Mouse (Mus musculus) left cerebral cortex, postnatal 36 days (tissue): ENCODE results near the gene Tbrg4. TPM values are rescaled to one million over a fixed set of nuclear protein-coding genes. Genes with fewer than 3 reads are reported as not detected.

Experiments
- DNase-seq, 2 experiments: peaks; one replicate each; pipeline ENCODE4 v3.0.0; 2021 to 2022; ENCODE audit warnings: low spot score in 2 of 2, mixed read lengths in 1 of 2
- intact Hi-C: fragments of 180-260 bp; cut with DNase I; formaldehyde crosslinking; loops from one replicate; pipeline ENCODE4 v1.15.1; 2025
- total RNA-seq, 2 experiments: library from RNA; stranded (reverse); gene quantifications; 2 replicates each; pipeline ENCODE4 v1.2.3; 2021

The Tbrg4 gene
- total RNA-seq, 2 experiments from 2014 or later, result 48.3 to 58.7 TPM

- intact Hi-C loops, result no loop called here
- no peak for DNase-seq
Observed at GRCm38 (mm10) chr11:6597523-6597922, 28.3 kb downstream of the Tbrg4 start.

- intact Hi-C loops, result no loop called here
Observed at GRCm38 (mm10) chr11:6596616-6597015, 29.3 kb downstream of the Tbrg4 start.

DNA sequence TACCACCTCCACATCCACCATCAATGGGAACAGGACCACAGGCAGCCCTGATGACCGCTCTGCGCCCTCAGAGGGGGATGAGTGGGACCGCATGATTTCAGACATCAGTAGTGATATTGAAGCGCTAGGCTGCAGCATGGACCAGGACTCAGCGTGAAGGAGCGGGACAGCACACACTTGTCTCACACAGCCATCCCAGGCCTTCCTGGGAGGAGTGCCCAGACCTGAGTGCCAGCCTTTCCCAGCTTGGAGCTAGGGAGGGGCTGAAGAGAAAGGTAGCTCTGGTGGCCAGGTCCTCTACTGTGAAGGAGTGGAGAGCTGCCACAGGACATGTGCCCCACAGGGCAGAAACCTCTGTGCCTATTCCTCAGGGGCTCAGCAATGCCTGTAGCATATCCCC is 29.7 kb downstream of the Tbrg4 start:
- intact Hi-C loops, result no loop called here
- no peak for DNase-seq

More at GRCm38 (mm10) chr11:6596616-6597015, 29.3 kb downstream of the Tbrg4 start:
- no peak for DNase-seq

DNA sequence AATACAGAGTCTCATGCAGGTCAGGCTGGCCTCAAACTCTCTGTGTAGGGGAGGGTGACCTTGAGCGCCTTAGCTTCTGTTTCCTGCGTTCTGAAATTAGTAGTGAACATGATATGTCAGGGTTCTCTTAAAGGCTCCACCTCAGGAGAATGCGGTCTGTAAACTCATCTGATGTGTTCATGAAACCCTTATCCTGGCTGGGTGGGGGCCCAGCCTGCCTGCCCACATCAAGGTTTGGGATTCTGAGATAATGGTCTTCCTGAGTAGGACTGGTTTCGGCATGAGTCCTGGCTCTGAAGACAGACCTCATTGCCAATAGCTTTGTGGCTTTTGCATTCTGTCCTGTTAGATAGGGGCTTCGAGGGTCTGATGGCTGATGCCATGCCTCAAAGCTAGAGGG is 30.5 kb downstream of the Tbrg4 start:
- intact Hi-C loops, result no loop called here
- no peak for DNase-seq

GRCm38 (mm10) chr11:6594845-6595244 is 31.0 kb downstream of the Tbrg4 start:
- no peak for DNase-seq

GRCm38 (mm10) chr11:6593406-6593805 is 32.5 kb downstream of the Tbrg4 start:
- no peak for DNase-seq
- intact Hi-C loops, result no loop called here

More at GRCm38 (mm10) chr11:6594845-6595244, 31.0 kb downstream of the Tbrg4 start:
- intact Hi-C loops, result no loop called here

DNA sequence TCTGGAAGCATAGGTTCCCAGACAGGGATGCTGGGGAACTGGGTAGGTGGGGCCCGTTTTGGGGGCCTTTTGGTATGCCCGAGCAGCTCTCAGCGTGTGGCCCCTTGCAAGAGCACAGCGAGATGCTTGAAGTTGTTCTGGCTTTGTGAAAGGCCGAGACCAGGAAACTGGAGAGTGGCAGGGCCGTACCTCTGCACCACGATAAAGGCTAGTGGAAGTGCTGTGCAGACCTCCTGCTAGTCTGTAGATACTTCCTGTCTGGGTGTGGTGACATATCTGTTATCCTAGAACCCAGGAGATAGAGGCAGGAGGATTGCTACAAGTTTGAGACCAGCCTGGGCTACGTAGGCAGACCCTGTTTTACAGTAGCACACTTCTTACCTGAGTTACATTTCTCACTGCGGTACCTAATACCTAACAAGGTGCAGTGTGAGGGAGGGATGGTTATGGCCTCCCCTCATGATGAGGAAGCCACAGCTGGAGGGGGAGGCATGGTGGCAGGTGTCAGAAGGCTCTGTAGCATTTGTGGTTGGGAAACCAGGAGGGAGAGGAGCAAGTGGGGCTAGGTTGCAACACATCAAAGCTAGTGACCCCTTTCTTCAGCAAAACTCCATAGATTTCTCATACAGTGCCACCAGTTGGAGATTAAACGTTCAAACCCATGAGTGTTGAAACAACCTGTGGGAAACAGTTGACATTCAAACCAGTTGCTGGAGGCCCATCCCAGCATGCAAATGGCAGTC is 34.8 kb downstream of the Tbrg4 start:
- intact Hi-C loops, result no loop called here
- DNase-seq, result no peak

- intact Hi-C loops, result no loop called here
- DNase-seq, result no peak
Observed at GRCm38 (mm10) chr11:6589838-6590237, 36.0 kb downstream of the Tbrg4 start.

DNA sequence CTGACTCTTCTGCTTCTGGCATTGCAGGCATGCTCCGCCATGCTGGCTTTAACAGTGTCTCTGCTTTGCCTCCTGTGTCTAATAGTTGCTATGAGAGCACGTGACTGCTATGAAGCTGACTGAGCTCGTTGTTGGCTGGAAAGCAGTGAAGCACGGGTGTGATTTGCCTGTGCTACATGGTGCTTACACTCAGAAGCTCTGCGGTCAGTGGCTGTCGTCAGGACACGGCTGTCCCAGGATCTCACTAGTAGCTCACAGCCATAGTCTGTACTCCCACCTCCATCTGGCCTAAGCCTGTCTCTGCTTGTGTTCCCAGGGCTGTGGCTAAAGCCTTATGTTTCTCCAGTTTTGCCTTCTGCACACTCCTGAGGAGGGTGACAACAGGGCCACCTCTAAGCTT is 37.6 kb downstream of the Tbrg4 start:
- no peak for DNase-seq
- intact Hi-C loops, result no loop called here

DNA sequence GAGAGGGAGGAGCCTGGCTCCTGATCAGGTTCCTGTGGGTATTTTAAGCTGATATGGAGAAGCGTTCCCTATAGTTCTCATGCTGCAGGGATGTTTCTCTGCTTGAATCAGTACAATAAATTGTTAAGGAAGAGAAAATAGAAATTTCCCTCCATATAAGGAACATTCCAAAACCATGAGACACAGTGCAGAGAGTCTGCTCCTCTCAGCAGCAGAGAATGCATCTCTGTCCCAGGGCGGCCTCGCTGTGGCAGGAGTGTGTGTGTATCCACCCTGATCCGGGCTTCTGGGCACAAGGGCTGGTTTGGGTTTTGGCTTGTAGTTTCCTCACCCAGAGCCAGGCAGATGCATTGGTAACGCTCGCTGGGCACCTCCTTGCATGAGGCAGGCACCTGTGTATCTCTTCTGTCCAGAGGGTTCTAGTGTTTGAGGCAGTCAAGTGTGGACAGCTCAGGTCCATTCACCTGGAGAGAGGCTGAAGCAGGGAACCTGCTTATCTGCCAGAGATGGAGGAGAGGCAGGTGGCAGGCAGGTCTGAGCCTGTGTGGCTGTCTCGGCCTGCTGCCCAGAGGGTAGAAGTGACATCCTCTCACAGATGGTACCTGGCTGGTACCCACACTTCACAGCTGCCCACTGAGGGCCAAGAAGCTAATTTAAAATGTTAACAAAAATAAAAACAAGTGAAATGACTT is 38.5 kb downstream of the Tbrg4 start:
- intact Hi-C loops, result no loop called here
- no peak for DNase-seq

- intact Hi-C loops, result no loop called here
- no peak for DNase-seq
Observed at GRCm38 (mm10) chr11:6586660-6587059, 39.2 kb downstream of the Tbrg4 start.

GRCm38 (mm10) chr11:6585748-6586147 is 40.1 kb downstream of the Tbrg4 start:
- intact Hi-C loops, result no loop called here

DNA sequence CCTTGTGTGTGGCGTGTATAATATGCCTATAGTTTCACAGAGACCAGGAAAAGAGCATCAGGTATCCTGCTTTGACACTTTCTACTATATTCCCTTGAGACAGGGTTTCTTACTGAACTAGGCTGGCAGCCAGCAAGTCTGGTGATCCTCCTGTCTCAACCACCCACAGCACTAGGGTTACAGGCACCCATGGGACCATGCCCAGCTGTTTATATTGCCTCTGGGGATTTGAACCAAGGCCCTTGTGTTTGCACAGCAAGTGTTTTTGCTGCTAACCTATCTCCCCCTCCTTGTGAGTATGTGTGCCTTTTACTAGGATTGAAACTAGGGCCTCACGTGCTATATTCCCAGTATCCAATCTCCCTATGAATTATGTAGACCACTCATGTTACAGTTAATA is 44.3 kb downstream of the Tbrg4 start:
- DNase-seq, result no peak
- intact Hi-C loops, result no loop called here

More at GRCm38 (mm10) chr11:6585748-6586147, 40.1 kb downstream of the Tbrg4 start:
- no peak for DNase-seq

DNA sequence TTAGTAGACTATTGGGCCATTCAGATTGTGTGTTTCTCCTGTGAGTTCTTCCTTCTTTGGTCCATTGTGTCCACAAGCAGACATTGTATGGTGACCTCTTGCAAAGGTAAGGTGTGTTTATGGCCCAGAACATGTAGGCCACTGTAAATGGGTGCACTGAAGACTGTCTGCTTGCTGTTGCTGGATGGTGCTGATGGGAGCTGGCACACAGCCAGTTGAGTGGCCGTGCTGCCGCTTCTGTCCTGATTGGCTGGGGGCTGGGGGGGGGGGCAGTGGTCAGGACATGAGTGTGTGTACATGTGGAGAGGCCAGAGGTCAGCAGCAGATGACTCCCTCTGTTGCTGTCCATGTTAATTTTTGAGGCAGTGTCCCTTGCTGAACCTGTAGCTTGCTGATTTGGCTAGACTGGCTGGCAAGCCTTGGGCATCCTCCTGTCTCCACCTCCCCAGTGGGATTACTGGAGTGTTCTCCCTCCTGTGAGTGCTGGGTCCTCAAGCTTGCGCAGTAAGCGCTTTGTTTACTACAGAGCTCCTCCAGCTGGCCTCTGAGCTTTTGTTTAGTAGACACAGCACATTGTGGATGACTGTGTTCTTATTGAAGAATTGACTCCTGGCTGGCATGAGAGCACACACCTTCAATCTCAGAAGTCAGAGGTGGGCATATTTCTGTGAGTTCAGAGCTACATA is 45.7 kb downstream of the Tbrg4 start:
- DNase-seq, result no peak
- intact Hi-C loops, result no loop called here

GRCm38 (mm10) chr11:6579361-6579760 is 46.5 kb downstream of the Tbrg4 start:
- intact Hi-C loops, result no loop called here
- no peak for DNase-seq

- DNase-seq, result no peak
- intact Hi-C loops, result no loop called here
Observed at GRCm38 (mm10) chr11:6576151-6576550, 49.7 kb downstream of the Tbrg4 start.

DNA sequence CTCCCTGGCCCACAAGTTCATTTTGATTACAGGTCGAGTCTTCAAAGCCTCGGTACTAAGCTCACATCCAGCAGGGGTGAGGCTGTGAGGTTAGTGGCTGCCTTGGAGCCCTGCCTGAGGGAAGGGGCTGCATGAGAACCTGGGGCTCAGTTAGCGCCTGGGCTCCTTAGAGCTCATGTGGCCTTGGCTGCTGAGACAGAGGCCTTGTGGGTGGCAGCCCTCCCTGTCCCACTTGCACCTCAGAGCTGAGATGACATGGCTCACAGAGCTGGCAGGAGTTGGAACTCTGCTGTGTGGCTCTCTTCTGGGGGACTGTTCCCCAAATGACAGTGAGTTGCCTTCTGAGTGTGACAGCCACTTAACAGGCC is 56.5 kb downstream of the Tbrg4 start:
- no peak for DNase-seq
- intact Hi-C loops, result no loop called here

DNA sequence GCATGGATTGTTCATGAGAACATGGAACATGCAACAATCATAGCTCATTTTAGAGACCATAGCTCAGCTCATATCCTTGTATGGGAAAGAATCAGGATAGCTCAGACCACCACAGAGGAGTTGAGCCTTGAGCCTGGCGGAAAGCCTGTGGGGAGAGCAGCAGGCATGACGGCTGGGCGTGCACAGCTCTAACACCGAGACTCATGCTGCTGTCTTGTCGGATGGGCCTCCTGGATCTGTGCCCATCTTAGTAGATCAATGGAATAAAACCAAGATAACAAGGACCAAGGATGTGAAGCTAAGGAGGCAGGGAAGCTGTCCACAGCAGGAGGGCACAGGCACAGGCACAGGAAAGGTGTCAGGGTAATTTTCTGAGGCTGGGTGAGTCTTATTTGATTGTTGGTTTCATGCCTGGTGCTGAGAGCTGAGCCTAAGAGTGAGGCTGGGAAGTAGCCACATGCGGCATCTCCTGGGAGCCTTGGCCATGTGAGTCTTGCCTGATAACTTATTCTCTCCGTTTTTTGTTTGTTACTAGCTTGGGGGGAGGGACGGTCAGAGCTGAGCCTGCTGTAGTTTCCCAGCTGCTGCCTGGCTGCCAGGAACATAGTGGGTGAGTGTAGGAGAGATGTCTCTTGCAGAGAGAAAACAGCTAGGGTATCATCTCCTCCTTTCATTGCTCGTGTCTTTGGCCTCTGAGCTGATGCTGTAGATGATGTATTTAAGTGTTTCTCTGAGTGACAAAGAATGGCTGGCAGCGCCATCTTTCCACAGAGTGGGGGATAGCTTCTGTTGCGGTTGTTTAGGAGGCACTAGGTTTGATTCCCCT is 57.1 kb downstream of the Tbrg4 start:
- peak; percentile 37 to 47 for DNase-seq

DNA sequence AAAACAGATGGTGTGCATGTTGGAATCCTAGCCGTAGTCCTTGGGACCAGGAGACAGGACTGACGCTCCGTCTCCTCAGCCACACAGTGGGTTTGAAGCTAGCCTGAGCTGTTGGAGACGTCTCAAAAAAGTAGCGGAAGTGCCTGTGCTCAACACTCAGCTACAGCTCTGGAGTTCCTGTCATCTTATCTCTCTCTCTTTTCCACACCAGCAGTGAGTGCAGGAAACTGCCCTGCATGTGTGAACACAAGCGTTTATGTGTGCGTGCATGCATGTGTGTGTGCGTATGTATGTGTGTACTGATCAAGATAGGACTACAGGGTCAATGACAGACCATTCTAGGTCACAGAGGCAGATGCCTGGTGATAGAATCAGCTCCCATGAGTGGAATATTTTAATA is 57.9 kb downstream of the Tbrg4 start:
- intact Hi-C loops, result no loop called here
- no peak for DNase-seq

More for the DNA sequence above, 57.1 kb downstream of the Tbrg4 start:
- intact Hi-C loops, result no loop called here

DNA sequence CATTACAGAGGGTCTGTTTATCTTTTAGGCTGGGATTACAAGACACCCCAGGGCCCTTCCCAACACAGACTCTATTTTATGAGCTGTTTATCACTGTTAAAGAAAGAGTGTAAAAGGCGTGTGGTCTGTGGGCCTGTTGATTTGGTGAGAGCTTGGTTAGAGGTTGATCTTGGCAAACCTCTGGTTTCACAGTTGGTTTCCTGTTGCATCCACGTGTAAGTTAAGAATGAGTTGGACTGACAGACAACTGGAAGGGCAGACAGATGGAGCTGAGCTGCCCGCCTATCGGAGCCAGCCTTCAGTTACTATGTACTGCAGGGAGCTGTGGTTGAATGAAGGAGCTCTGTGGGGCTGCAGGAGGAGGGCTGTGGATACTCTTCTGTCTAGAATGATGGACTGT is 59.4 kb downstream of the Tbrg4 start:
- intact Hi-C loops, result no loop called here
- no peak for DNase-seq
